Mouse (Mus musculus) cerebellum, adult 8-10 months (tissue): Measurements from ENCODE around the gene Calr4.
A peak's percentile ranks its signal among the peaks of the same experiment; 100 is the strongest.

Experiments
- DNase-seq: peaks from one replicate; pipeline ENCODE4 v3.0.0; 2022

Gene Calr4

DNA sequence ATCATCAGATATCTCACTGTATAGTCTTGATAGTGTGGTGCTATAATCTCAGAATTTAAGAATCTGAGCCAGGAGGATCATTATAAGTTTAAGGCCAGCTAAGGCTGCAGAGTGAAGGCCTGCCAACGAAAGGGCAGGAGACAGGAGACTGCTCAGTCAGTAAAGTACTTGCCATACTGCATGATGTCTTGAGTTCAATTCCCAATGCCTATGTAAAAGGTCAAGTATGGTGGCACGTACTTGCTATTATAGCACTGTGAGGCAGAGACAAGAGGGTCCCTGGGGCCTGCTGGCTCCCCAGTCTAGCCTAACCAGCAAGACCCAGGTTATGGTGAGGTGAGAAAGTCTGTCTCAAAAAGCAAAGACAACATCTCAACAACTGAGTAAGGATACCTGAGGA is at the start of gene Calr4:
TSS of gene Calr4 (plus strand) at position 301 of the 400 bp plus-strand sequence.
- DNase-seq = no peak

DNA sequence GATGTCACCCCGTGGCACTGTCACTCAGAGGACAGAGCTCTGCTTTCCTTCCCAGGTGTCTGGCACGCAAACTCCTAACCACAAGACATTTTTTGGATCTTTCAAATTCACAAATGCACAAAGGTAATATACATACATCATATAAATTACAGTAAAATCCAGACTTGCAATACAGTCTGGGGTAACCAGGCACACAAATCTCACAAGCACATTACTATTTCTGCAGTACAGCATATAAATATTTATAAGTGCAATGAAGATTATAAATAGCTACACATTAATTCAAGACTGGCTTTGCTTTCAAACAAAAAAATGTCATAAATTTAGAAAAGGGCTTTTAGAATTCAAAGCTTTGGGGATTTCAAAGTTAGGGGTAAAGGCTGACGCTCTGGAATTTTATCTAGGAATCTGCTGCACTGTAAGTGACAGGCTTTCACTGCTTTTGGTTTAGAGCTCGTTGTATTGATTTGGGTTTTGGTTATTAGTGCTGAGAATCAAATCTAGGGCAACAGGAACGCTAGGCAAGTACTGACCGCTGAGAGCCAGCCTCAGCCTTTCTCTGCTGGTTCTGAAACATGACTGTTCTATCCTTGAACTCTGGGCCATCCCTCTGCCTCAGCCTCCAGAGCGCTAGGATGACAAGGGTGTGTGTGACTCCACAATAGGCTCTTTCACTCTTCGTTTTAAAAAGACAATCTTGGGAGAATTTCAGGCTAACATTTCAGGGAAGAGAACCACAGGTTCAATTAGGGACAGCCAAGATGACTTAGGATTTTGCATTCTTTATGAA is 48.5 kb upstream of the Calr4 start:
- DNase-seq = no peak

GRCm38 (mm10) chr4:109191598-109191997 is 42.7 kb upstream of the Calr4 start:
- DNase-seq = no peak

DNA sequence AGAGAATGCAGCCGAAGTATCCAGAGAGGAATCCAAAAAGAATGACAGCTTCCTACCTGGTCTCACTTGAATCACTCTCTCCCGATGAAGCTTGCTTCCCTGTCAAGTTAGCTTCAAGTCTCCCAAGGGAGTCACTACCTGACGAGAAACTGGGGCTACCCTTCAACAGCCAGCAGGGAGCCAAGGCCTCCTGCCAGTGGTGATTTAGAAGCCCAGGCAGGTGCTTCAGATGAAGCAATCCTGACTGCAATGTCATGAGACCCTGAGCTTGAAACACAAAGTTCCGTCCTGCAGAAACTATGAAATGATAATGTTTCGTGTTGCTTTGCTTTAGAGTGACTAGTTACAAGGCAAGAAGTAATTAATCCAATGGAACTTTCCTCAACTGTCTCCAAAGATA is 40.4 kb upstream of the Calr4 start:
- DNase-seq = no peak

DNA sequence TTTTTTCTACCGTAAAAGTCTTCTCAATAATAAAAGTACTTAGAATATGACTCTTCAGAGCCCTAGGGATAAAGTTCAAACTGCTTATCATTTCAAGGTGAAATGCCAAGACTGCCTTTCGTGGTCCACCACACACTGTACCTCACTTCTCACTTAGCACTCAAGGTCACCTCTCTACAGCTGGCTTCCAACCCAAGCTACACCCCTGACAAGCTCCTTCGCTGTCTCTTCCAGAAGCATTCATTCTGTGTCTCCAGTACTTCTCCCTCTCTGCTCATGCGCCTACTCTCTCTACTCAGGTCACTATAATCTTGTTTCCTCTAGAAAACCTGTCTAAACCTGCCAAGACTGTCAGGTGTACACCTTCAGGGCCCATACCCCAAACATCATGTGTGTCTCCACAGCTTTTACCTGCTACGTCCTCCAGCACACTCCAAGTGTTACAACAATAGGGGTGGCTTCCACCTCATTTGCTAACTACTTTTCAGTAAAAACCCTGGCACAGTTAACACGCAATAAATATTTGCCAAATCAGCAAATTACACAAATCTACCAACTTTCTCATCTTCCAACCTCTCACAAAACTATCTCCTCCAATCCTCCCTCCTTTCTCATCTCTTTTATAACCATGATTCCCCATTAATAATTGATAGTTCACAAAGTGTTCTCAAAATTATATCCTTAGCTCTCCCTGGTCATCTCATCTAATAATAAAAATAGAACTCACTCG is 38.2 kb upstream of the Calr4 start:
- no peak for DNase-seq

GRCm38 (mm10) chr4:109199069-109199468 is 35.2 kb upstream of the Calr4 start:
- no peak for DNase-seq

DNA sequence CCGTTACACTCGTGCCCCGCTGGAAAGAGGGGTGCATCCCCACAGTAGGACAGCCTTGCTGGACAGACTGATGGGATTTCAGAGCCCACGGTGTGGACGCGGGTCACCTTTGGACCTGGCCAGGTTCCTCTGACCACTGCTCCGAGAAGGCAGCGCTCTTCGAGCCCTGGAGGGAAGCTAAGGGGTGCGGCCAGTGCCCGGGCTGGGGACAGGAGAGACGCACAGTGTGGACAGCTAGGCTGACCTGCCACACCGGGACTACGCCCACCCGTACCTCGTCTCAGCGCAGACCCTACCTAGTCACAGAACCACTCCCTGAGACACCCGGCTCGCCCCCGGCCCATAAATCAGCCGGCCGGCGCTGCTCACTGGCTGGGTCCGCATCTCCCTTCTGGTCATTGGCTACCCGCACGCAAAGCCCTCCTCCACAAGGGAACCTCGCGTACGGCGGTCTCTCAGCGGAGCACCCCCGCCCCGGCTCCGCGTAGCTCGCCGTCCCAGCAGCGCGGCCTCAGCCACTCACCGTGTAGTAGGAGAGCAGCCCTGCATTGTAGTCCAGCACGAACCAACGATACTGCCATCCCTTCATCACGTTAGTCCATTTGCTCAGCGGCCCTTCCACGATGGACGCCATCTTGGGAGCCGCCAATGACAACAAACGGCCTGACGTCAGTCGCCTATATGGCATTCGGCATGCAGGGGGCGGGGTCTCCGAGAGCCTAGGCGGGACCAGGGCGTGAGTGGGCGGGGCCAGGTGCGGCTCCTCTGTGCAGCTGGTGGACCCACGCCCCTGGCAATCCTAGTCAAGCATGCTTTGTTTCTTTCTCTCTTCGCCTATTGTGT is 32.5 kb upstream of the Calr4 start, which contains the start of gene Osbpl9:
TSS of gene Osbpl9 (minus strand) at position 691 of the 843 bp plus-strand sequence.
- DNase-seq = peak; percentile 99

DNA sequence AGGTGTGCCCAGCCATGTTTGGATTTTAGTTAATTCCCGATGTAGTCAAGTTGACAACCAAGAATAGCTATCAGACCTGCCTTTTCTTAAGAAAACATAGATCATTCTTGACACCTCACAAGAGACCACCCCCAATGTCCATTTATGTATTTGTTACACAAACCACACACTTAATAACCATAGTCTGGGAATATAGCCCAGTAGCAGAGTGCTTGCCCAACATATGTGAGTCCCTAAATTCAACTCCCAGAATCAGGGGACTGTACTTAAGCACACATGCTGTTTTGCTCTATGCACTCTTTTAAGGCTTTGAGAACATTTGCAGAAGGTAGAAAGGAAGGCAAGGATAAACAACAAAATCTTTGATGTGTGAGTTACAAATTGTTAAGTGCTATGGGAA is 30.4 kb upstream of the Calr4 start:
- no peak for DNase-seq

DNA sequence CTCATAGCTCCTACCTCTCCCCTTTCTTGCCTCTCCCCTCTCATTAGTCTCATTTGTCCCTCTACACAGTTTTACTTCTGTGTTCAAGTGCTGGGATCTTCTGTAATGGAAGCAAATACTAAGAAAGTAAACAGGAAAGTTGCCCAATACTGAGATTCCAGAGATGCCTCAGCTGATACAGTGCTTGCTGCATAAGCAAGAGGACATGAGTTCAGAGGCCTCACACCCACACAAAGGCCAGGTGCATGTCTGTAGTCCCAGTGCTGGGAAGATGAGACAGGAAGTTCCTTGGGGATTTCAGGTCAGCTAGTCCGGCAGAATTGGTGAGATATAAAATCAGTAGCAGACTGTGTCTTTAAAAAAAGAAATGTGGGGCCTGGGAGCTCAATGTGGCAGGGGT is 29.9 kb upstream of the Calr4 start:
- DNase-seq = no peak

GRCm38 (mm10) chr4:109207524-109207923 is 26.8 kb upstream of the Calr4 start:
- no peak for DNase-seq

- DNase-seq = no peak
Observed at GRCm38 (mm10) chr4:109210253-109210652, 24.0 kb upstream of the Calr4 start.

- DNase-seq = no peak
Observed at GRCm38 (mm10) chr4:109210881-109211280, 23.4 kb upstream of the Calr4 start.

DNA sequence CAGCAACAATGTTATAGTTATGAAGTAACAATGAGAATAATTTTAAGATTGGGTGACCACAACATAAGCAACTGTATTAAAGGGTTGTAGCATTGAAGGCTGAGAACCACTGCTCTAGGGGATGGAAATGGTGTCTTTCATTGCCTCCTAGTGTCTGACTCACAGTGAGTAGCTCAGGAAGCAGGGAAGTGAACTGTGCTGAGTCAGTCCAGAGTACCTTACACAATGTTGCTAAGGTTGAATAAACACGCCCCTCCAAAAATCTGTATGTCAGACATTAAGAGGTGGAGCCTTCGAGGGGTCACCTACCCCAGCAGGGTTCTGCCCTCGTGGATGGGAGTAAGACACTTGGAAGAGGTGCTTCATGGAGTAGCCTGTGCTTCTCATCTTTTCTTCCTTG is 20.3 kb upstream of the Calr4 start:
- DNase-seq = no peak

DNA sequence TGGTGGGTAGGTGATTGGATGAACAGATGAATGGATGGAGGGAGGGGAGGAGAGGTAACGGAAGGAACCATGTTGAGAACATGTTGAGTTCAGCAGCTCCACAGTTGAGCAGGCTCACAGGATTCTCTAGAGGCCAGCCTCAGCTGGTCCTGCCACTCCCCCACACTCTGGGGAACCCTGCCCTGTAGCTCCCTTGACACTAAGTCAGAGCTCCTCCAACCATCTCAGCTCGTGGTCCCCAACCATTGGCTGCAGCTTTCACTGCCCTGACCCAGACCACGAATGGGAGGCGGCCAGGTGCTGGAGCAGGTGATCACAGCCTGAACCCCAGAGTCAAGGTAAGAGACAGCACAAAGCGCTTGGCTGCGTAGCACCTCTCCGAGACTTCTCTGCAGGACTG is 16.3 kb upstream of the Calr4 start:
- no peak for DNase-seq

DNA sequence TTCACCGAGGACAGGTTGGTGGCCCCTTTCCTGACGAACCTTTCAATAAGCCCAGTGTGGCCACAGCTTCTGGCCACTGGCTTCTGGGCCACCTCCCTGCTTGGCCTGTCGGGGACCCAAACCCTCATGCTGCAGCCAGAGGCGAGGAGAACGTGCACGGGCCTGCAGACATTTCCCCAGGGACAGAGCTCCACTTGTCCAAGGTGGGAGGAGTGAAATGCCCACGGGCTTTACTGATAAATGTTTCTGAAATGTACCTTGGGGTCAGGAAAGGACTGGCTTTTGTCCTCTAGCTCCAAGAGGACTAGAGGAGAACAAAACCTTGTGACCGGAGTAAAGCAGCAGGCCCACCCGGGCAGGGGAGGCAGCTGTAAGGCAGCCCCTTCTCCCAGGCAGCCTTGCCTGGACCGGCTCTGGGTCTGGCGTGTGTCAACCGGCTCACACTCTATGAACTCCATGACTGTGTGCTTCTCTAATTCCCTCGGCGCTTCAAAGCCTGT is 13.8 kb upstream of the Calr4 start:
- no peak for DNase-seq

DNA sequence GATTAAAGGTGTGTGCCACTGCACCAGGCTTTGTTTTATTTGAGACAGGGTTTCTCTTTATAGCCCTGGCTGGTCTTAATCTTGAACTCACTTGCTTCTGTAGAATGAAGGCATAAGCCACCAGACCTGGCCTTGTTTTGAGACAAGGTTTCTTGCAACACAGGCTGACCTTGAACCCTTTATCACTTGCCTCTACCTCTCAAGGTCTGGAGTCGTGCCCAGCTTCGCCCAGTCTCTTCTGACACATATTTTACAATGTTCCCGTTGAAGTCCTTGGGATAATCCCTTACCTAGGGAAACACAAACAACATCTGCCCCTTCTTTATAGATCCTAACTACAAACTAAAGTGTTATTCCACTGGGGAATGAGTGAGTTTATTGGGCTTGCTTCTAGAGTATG is 12.3 kb upstream of the Calr4 start:
- no peak for DNase-seq

DNA sequence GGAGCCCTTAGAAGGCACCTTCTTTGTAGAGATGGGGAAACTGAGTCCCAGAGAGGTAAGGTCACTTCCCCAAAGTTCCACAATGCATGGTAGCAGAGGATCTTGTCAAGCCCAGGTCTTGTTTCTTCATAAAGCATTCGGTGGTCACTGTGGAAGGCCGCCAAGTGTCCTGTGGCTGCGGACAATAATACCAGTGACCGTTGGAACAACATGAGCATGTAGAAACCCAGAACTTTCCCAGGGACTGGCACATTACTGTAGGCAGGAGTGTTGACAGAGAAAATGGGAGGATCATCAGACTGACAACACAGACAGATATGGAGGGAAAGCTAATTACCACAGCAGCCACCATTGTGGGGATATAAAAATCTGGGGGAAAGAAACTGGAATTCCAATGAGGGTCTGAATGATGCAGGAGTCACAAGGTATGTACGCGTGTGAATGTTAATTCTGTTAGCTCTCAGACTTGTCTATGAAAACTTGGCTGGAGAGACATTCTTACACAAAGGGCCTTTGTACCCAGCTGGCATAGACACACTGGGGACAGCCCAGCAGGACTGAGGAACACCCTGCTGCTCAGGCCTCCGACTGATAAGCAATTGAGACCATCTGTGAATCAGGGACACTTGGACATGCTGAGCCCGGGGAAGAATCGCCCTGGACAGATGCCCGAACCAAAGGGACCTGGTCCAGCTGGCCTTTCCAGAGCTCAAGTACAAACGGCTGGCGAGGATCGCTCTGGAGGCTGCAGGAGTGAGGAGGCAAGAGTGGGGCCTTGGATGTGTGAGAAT is 9.3 kb upstream of the Calr4 start:
- peak; percentile 86 for DNase-seq

DNA sequence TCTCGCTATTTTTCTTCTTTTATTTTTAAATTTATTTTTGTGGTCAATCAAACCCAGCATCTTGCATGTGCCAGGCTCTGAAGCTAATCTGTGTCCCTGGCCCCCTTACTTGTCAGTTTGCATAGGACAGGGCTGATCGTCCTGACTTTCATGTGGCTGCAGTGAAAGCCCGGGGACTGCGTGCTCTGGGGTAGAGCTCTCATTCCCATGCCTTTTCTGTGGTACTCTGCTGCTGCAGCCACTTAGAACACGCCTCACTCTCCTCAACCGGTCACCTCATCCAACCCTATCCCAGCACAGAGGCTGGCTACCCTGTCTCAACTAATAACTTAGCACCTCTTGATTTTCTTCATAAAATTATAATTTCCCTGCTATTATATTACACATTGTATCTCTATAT is 8.7 kb upstream of the Calr4 start:
- DNase-seq = no peak

GRCm38 (mm10) chr4:109226071-109226470 is 8.2 kb upstream of the Calr4 start:
- DNase-seq = no peak

- DNase-seq = no peak
Observed at GRCm38 (mm10) chr4:109229766-109230279, 4.5 kb upstream of the Calr4 start.

DNA sequence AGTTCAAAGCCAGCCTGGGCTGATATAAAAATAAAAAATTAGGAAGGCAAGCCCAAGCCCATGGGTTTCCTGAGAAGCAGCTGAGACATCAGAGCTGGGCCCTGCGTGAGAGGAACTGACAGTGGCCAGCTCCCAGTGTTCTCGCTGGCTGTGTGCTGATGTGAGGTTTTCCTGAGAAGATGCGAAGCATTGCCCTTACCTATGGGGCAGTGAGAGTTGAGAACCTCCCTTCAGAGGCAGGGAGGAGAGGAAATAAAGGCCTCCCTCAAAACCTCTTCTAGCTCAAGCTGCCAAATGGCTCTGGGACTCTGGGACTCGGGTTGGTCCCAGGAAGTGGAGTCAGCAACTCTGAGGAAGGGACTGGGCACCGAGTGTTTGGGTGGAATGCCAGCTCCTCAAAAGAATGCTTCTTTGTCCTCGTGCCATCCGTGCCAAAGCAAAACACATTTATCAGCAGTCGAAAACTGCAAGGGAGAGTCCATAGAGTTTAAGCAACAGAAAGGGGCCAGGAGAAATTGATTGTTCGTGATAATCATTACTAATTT is 593 bp downstream of the Calr4 start:
- no peak for DNase-seq
